Mouse (Mus musculus) liver, adult 2 months (tissue): Measurements from ENCODE around the gene Ptprn2.

ENCODE experiments used
- CTCF ChIP-seq: fragments of 200-500 bp; IDR thresholded peaks from 2 replicates; pipeline ENCODE4 v1.5.1; 2011; ENCODE audit warnings: low read depth, low read length, control low read depth
- POLR2A ChIP-seq: fragments of 200-500 bp; IDR thresholded peaks from 2 replicates; pipeline ENCODE4 v1.6.1; 2011; ENCODE audit warnings: low read length, control low read depth; ENCODE audit not compliant: insufficient read depth; ENCODE audit errors: extremely low read depth

DNA sequence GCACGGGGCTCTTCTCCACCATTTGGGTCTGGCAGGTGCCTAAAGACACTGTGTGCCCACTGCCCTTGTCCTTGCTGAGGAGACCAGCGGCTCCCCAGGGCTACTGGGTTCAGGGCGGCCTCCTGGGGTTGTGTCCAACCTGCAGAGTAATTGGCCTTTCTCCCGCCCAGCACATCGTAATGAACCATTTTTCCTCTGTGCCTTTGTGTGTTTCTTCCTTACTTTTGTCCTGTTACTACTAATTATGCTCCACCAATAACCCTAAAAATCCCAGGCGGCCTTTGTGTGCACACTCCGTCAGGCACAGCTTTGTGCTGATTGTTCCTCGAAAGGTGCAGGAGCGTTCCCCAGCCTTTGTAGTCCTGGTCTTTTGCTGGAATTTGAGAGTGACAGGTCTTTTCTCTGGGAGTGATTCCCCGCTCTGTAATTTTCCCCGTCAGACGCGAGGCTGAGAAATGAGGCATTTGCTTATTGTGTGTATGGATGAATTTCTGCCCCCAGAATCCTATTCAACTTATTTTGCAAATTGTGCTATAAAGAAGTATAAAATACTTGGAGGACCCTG lies 690.8 kb downstream of the Ptprn2 start:
- TF ChIP-seq CTCF (no peak), POLR2A (no peak)
